Mouse (Mus musculus): ENCODE measurements at regions not wholly inside any gene's neighbourhood (a gene's known extent, or its start where the extent isn't known, plus 50 kb on each side); places are given as distances from the start of the nearest gene placed in this dataset.

- DNase-seq (ENCODE audit: low spot score in 2 of 2): no peak
Measured at GRCm38 (mm10) chr7:67895166-67895565, 57.5 kb upstream of the Igf1r start.

- DNase-seq (ENCODE audit: low spot score in 2 of 2): no peak
Measured at GRCm38 (mm10) chr7:67892917-67893316, 59.7 kb upstream of the Igf1r start.

- no peak for DNase-seq (ENCODE audit: low spot score in 2 of 2)
Measured at GRCm38 (mm10) chr7:67883040-67883439, 69.6 kb upstream of the Igf1r start.

DNA sequence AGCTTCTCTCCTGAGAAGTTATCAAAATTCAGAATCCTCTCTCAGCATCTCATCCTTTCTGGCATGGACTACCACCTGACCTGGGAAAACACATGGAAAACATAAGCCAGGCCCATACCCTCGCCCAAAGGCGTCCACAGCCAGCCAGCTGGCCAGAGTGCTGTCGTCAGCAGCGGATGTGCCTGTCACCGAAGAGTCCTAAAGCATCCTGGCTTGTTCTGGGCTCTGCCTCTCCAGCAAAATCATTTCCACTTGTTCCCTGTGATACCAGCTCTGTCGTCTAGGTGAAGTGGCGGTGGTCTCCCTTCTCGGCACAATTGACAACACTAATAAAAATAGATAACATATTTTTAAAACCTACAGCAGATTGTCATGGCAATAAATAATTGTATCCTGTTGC lies 70.0 kb upstream of the Igf1r start:
- DNase-seq (ENCODE audit: low spot score in 2 of 2): no peak

- no peak for DNase-seq (ENCODE audit: low spot score in 2 of 2)
Measured at GRCm38 (mm10) chr7:67878226-67878625, 74.4 kb upstream of the Igf1r start.

GRCm38 (mm10) chr7:67877587-67877986 lies 75.0 kb upstream of the Igf1r start:
- no peak for DNase-seq (ENCODE audit: low spot score in 2 of 2)

DNA sequence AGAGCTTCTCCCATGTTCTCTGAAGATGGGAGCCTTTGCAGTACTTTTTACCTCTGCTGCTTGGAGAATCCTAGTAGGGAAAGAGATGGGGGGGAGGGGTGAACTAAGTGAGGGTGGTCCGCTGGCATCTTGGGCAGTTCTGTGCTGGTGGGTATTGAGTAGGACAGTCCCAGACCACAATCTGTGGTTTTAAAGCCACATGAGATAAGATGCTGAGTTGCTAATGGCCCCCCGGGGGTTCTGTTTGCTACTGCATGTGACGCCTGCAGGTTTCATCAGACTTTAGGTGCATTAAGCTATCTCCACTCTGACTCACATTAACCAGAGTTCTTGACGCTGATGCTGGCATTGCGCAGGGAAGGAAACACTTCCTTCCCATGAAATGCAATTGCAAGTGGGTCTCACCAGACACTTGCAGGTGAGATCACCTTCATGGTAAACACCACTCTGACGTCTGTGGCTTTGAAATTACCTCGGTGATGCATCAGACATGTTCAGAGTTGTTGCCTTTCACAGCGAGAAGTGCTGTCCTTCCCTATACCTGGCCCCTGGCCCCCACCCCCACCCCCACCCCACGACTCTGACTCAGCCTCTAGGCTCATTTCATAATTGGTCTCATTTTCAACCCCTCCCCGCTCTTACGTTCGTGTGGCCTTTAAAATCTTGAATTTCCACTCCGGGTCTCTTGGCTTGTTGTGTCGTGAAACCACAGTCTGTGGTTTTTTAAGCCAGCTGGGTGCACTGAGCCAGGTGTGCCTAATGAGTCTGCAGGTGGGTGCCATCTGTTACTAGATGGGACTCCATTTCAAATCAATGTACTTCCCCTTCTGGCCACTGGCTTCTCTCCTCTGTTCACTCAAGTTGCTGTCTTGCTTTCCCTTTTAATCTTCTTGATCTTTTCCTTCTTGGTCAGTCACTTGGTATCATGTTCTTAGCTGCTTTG lies 94.8 kb upstream of the Synm start:
- peak; percentile 2 to 3 for DNase-seq (ENCODE audit: low spot score in 2 of 2)

DNA sequence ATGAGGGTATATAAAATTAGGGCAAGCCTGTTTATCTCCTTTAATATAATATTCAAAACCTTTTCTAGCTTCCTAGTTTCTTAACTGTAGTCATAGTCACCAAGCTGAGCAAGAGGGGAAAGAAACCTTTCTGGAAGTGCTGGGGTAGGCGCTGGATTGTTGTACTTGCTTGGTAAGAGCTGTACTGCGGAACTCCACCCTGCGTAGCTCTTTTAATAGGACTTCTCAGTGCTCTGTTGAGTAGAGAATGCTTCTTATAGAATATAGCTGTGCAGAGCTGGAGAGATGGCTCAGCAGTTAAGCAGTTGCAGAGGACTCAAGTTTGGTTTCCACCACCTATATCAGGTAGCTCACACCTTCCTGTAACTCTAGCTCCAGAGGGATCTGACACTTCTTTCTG lies 93.3 kb upstream of the Synm start:
- DNase-seq (ENCODE audit: low spot score in 2 of 2): no peak

GRCm38 (mm10) chr7:67849509-67849862 lies 89.9 kb upstream of the Synm start:
- no peak for DNase-seq (ENCODE audit: low spot score in 2 of 2)

DNA sequence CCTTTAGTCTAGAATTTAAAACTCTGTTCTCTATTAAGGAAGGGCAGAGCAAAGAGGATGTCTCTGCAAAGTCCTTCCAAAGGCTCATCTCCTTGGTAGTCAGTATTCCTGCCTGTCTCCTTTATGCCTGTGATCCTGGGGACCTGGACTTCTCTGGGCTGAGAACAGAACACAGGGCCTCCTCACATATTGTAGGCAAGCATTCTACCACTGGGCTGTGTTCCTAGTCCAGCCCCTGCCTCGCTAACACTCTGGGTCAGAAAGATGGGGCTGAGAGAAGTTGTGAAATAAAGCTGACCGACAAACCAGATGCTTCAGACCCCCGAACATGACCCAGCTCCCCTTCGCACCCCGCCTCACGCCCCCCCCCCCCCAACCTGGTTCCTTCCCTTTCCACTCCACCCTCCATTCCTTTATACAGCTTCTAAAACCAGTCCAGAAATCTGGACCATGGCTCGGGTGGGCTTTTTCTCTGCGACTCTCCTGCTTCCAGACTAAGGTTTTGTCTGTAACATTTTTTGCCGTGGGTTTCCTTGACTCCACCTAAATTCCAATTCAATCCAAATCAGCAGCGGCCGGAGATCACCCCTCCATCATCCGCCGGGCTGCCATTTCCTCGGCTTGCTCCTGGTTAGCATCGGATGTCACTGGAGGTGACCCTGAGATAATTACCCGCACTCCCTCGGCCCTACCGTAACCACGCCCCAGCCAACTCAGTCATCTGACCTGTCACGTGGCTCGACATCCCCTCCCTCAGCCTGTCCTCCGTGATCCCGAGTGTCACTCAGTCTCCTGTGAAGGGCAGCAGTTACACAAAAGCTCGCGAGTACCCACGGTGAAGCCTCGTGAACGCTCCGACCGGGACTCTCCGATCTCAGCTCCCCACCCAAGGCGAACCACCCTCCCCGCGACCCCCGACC lies 89.3 kb upstream of the Synm start:
- DNase-seq (ENCODE audit: low spot score in 2 of 2): no peak

- no peak for DNase-seq (ENCODE audit: low spot score in 2 of 2)
Measured at GRCm38 (mm10) chr7:67846796-67847195, 87.3 kb upstream of the Synm start.

DNA sequence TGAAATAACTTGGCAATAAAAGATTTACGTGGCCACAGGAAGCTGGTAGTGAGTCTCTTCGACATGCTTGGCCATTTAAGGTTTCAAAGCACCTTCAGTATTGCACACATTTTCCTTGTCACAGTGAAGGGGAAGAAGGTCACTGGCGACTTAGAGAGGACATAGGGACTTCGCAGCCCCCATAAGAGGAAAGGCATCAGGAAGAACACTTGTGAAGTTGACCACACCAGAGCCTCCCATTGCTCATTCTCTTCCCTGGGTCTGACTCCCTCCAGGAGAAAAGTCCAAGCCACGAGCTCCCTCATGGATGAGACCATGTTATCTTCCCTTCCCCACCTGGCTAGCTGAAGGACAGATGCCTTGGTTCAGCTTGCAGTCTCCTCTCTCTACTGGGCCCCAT lies 77.4 kb upstream of the Synm start:
- no peak for DNase-seq (ENCODE audit: low spot score in 2 of 2)

DNA sequence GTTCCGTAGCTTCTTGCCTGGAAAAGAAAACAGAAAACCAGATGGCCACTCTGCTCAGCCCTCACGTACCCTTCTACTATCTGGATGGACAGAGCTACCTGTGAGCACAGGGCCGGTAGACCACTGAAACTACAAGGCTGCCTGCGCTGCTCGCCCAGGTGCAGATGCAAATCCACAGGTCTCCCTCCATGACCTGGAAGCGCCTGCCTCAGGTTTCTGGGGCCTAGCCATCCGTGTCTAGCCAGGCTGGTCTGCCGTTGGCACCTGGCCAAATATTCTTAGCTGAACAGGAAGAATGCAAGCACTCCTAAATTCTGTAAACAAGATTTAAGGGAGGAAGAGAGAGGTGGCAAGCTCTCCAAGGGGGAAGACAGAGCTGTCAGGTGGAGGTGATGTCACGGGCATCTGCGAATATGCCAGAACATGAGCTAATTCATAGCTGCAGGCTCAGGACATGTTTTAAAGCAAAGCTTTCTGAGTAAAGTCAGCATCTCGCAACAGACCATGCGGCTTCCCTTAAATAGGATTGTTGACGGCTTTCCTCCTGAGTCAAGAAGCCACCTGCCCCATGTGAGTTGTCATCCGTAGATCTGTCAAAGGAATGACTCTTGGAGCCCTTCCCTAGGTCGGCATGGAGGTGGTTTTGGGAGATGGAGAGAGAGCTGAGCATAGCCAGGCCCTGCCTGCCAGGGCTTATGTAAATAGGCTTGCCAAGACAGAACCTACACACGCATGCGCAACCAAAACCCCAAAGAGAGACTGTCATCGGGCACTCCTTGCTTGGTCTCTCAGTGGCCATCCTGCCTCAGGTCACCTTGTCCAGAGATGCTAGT lies 76.8 kb upstream of the Synm start:
- no peak for DNase-seq (ENCODE audit: low spot score in 2 of 2)

DNA sequence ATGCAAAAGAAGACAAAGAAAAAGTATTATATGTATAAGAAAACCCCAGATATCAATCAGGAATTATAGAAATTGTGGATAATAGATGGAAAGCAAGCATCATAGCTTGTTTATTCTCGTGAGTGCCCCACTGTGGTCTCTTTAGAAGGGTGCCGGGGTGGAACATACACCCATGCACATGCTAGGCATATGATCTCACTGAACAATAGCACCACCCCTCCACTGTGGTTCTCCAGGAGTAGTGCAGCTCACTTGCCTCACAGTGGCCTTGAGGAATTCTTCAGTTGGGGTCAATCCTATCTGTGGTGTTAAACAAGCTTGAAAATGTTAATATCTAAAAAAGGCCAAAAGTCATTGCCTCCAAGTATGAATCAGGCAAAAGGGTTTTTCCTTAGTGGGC lies 72.2 kb upstream of the Synm start:
- DNase-seq (ENCODE audit: low spot score in 2 of 2): no peak

- no peak for DNase-seq (ENCODE audit: low spot score in 2 of 2)
Measured at GRCm38 (mm10) chr7:67827386-67827785, 67.8 kb upstream of the Synm start.

DNA sequence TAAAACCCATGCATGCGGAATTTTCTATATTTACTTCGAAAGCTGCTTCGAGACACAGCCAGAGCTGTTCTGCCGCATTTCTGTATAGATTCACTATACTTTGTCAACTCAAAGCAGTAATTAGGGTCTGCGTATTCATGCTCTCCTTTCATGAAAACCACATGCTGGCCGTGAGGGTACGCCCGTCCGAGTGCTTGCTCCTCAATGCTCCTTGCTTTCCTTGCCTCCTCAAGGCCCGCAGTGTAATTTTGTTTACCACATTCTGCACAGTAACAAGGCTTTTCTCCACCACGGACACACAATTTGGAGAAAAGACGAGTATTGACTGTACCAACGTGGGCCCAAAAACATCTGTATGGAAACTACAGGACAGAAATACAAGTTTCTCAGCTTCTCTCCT lies 67.4 kb upstream of the Synm start:
- DNase-seq (ENCODE audit: low spot score in 2 of 2): no peak

DNA sequence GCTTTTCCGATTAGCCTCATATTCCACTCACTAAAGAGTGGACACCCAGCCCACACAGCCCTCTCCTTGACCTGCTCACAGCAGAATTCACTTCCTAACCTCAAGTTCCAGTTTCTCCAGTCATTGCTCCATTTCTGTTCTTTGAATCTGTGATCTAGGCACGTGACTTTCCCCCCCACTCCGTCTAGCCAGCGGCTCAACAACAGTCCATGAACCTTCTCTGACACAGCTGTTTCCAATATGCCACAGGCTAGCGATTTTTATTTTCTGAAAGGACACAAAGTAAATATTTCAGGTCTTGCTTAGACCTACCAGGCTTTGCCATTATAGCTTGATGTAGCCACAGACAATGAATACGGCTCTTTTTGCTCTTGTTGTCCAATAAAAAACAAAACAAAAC lies 66.8 kb upstream of the Synm start:
- DNase-seq (ENCODE audit: low spot score in 2 of 2): no peak

DNA sequence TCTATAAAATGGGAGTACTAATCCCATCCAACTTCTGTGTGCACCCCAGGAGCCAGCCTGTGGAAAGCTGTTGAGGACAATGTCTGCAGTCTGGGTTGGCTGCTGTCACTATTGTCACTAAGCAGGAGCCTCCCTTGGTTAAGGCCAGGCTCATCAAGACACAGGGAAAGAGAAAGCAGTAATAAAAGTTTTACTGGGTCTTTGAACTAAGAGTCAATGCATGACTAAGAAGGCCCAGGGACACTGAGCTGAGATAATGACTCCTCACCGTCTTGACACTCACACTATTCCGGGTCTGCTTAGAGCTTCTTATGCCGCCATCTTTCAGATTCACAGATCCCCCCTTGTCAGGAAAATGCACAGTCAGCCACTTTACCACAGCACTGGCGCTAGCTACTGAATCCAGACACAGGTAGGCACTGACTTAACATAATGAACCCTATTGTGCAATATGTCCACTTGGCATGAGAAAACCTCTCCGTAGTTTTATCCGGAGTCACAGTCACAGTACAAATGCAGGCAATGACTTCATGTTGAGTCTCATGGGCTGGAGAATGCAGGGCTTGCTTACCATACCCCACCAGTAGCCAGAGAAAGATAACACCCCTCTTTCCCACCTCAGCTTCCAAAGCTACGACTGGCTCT lies 66.2 kb upstream of the Synm start:
- DNase-seq (ENCODE audit: low spot score in 2 of 2): no peak

- no peak for DNase-seq (ENCODE audit: low spot score in 2 of 2)
Measured at GRCm38 (mm10) chr7:67823943-67824645, 64.6 kb upstream of the Synm start.

DNA sequence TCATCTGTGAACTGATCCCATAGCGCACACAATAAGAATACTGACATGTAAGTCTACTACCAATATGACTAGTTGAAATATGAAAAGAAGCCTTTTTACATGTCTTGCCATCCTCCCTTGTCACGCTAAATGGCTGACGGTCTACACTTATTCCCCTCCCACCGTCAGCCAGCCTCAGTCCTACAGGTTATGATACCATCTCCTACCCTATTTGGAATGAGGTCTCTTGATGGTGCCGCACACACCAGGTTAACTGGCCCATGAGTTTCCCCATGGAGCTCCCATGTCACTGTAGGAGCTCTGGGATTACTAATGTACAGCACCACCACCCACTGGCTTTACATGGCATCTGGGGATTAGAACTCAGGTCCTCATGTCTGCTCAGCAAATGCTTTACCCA lies 60.0 kb upstream of the Synm start:
- no peak for DNase-seq (ENCODE audit: low spot score in 2 of 2)

DNA sequence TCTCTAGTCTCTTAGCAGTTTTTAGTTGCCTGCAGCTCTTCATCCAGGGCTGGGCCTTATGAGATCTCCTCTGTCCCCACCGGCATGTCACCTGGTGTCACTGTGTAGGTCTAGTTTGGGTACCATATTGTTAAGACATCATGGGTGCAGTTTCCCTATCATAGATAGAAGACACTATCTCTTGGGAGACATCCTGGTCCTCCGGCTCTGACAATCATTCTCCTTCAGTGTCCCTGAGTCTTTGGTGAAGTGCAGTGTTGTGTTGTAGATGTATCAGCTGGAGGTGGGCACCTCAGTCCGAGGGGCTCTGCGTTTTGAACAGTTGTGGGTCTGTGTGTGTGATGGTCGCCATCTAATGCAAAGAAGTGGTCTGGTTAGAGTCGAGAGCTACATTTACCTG lies 58.0 kb upstream of the Synm start:
- DNase-seq (ENCODE audit: low spot score in 2 of 2): no peak
